Mouse (Mus musculus): ENCODE measurements around the gene Tomm6.
A peak's percentile ranks its signal among the peaks of the same experiment; 100 is the strongest.

The Tomm6 gene

GRCm38 (mm10) chr17:47688344-47688607, at the start of gene Tomm6:
Gene Tomm6 (minus strand): TSS chr17:47688386.
- no peak for DNase-seq (ENCODE audit: low spot score in 2 of 2)

DNA sequence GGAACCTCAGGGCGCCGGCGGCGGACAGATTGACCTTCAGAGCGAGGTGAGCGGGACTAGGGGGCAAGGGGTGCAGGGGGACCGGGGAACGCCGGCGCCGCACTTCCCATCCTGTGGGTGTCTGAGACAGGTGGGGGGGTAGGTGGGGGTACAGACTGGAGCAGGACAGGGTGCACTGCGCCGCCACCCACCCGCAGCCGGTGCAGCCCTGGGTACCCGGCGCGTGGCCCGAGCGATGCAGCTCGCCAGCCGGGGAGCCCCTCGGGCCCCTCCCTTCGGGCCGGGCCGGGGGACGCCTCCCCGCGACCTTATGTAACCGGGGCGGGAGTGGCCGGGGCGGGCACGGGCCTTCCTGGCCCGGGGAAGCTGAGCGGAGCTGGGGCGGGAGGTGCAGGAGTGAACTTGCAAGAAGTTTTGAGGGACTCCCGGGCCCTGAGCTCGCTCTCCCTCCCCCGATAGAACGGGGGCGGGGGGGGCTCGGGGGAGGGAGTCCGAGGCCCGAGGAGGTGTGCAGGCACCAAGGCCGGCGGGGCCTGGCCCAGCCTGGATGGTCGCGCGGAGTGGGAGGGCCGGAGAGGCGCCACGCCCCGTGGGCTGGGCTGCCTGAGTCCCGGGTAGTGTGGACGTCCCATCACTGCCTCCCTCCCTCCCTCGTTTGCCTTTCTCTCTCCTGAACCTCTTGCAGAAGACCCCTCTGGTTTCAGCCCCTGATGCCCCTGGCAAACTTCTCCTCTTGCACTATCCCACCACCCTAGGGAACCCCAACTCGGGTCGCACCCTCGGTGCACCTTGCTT, 49.3 kb upstream of the Tomm6 start:
- peak; percentile 75 to 80 for DNase-seq (ENCODE audit: low spot score in 2 of 2)

GRCm38 (mm10) chr17:47736856-47737255, 48.7 kb upstream of the Tomm6 start, which contains the start of gene Tfeb:
Gene Tfeb (plus strand): TSS chr17:47737030.
- peak; percentile 97 to 99 for DNase-seq (ENCODE audit: low spot score in 2 of 2)

GRCm38 (mm10) chr17:47735553-47736100, 47.4 kb upstream of the Tomm6 start:
- DNase-seq (ENCODE audit: low spot score in 2 of 2): no peak

GRCm38 (mm10) chr17:47730633-47731575, 42.7 kb upstream of the Tomm6 start:
- no peak for DNase-seq (ENCODE audit: low spot score in 2 of 2)

DNA sequence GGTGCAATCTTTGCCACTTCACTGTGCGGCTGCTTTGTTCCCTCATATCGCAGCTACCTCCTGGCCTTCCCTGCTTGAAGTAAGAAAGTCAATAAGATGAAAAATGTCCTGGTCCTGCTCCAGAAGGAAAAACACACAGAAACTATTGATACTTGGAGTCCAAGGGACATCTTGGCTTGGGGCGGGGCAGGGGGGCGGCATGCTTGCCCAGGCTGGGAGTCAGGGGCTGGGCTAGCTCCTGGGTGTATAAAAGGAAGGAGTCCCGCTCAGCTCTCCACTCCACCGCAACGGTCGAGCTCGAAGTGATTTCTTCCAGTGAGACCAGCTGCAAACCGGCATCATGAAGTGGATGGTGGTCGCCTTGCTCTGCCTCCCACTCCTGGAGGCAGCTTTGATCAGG, 38.4 kb upstream of the Tomm6 start, which contains the start of gene Pgc:
TSS of gene Pgc (plus strand) at position 277 of the 400 bp plus-strand sequence.
- DNase-seq (ENCODE audit: low spot score in 2 of 2): no peak

DNA sequence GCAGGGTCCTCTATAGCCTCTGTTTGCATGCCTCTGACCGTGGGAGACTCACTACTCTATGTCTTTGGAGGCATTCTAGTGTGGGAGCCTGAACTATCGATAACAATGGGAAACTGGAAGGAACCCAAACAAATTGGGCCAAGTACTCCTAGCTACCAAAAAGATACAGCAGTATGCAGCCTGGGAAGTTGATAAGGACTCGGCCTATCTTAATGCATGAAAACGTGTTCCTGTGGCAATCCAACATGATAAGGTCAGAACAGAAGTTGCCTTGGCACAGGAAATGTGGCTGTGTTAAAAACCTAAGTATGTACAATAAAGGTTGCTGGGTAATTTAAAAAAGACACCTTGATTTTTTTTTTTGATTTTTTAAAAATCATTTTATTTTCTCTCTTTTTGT, 33.0 kb upstream of the Tomm6 start:
- no peak for DNase-seq (ENCODE audit: low spot score in 2 of 2)

DNA sequence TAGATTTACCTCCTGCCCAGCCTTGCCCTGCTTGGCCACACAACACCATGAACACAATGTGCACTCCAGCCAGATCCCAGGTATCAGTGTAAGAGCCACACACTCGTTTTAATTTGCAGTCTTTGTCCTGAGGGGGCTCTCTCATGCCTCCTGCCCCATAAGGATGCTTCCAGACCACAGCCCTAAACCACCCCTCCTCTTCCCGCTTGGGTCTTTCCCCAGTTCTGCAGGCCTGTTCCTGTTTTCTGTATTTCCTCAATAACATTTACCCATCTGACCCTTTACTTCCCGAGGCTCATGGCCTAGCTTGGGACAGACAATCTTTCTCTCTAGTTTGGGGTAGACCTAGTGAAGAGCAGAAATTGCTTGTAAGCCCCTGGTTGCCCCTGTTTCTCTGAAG, 26.9 kb upstream of the Tomm6 start:
- DNase-seq (ENCODE audit: low spot score in 2 of 2): no peak

GRCm38 (mm10) chr17:47712889-47713571, 24.8 kb upstream of the Tomm6 start:
- DNase-seq (ENCODE audit: low spot score in 2 of 2): no peak

DNA sequence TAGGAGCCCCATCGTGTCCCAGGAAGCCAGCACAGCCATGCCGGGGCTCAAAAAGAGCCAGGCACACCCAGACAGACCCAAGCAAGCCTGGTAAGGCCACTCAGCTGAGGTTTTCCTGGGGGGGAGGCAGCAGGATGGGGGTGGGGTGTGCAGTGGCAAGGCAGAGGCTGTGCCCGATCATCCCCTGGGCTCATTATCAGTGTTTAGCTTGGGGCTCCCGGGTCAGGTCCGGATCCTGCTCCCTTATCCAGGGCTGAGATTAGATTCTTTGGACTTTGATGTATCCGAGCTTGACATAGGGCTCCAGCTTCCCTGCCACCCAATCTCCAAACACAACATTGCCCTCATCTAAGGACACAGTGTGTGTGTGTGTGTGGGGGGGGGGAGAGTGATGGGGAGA, 23.7 kb upstream of the Tomm6 start:
- DNase-seq (ENCODE audit: low spot score in 2 of 2): no peak

DNA sequence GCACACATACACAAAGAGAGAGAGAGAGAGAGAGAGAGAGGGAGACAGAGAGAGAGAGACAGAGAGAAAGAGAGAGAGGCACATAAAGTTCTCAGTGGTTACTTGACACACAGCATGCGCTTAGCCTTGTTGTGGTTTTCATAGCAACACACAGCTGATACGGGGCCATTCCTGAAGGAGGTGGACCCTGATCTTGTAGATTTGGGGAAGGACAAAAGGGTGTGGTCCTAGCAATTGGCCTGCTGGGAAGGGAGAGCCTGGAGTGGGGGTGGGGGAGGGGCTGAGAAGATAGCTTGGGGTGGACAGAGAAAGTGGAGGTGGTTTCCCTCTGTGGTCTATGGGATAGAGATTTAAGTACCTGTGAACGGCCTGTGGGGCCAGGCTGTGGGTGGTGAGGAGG, 21.9 kb upstream of the Tomm6 start:
- DNase-seq (ENCODE audit: low spot score in 2 of 2): no peak

DNA sequence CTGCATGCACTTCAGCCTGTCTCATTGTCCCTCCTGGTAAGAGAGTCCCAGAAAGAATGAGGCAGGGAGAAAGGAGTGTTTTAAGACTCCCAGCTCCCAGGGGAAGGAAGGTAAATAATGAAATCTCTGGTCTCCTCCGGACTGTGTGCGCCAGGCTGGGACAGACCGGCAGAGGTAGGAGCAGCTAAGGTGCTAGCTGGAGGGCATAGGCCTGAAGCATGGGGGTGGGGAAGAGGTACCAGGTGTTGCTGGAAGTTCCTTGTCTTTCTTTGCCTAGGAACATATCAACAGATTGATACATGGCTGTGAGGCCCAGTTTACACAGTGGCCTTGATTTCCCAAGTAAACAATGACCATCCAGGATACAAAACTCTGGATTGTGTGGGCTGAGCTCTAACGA, 20.8 kb upstream of the Tomm6 start:
- no peak for DNase-seq (ENCODE audit: low spot score in 2 of 2)

- DNase-seq (ENCODE audit: low spot score in 2 of 2): no peak
Measured at GRCm38 (mm10) chr17:47707961-47708360, 19.8 kb upstream of the Tomm6 start.

GRCm38 (mm10) chr17:47706196-47706595, 18.0 kb upstream of the Tomm6 start:
- DNase-seq (ENCODE audit: low spot score in 2 of 2): no peak

- DNase-seq (ENCODE audit: low spot score in 2 of 2): no peak
Measured at GRCm38 (mm10) chr17:47704692-47705091, 16.5 kb upstream of the Tomm6 start.

GRCm38 (mm10) chr17:47703556-47703955, 15.4 kb upstream of the Tomm6 start:
- DNase-seq (ENCODE audit: low spot score in 2 of 2): no peak

- no peak for DNase-seq (ENCODE audit: low spot score in 2 of 2)
Measured at GRCm38 (mm10) chr17:47702548-47703345, 14.6 kb upstream of the Tomm6 start.

- DNase-seq (ENCODE audit: low spot score in 2 of 2): no peak
Measured at GRCm38 (mm10) chr17:47701793-47702192, 13.6 kb upstream of the Tomm6 start.

DNA sequence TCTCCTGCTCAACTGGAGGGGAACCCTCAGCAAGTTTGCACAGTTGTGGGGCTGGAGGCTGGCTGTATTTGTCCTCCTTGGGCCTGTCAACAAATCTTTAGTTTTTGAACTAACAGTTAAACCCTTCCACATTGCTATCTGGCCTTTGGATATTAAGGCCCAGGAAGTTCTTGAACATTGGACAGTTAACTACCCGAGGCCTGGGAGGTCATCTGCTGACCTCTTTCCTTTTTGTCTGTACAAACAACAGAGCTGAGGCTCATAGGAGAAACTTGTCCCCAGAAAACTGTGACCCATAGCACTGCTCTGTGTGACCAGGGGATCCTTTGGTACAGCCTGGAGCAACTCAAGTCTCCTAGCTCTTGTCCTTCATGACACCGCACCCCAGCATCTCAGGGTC, 10.9 kb upstream of the Tomm6 start:
- no peak for DNase-seq (ENCODE audit: low spot score in 2 of 2)

DNA sequence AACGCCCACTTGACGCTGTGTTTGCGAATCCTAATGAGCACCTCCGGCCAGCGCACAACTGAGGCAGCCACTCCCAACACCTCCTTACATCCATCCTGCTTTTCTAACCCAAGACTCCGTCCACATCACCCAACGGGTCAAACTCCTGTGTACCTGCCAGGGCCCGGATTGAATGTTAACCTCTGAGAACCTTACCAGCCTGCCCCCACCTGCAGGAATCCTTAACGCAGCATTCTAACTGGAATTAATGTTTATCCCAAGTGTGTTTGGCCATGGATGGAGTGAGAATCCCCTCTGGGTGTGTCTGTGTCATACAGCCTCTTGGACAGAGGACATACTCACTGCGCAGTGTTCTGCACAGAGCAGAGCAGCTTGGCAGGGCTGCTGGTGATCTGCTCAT, 10.0 kb upstream of the Tomm6 start:
- DNase-seq (ENCODE audit: low spot score in 2 of 2): no peak

DNA sequence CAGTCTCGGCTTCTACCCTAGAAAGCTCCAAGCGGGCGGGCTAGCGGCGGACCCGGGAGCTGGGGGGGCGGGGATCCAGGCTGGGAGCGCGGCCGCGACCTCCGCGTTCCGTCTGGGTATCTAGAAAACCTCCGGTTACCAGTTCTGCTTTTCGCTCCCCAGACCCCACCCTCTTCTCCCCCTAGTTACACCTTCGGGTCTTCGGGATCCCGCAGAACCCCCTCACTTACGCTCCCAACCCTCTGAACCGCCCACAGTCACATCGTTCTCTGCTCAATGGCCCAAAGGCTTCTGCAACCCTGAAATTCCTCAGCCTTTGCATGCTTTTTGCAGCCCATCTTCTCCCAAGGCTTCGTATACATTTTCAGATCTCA, 7.1 kb upstream of the Tomm6 start:
- DNase-seq (ENCODE audit: low spot score in 2 of 2): no peak
